Mouse (Mus musculus) embryonic facial prominence, embryonic 13.5 days (tissue): ENCODE data around the gene Wfs1. TPM values are rescaled to one million over a fixed set of nuclear protein-coding genes. Genes with fewer than 3 reads are reported as not detected.

Source experiments
- ATAC-seq: fragments of 200-750 bp; cut with Nextera tagmentation; 2 replicates; pipeline ENCODE4 v1.8.0; 2017; ENCODE audit warnings: low read depth; ENCODE audit not compliant: insufficient number of reproducible peaks, insufficient read depth, low FRiP score, low TSS enrichment
- H3K27ac ChIP-seq: fragments of 300-500 bp; sonication (generic); 2 replicates; pipeline ENCODE4 v1.5.1; 2015; ENCODE audit warnings: moderate library complexity, mild to moderate bottlenecking, inconsistent platforms
- H3K27me3 ChIP-seq: fragments of 300-500 bp; sonication (generic); 2 replicates; pipeline ENCODE4 v1.6.1; 2015; ENCODE audit warnings: mild to moderate bottlenecking, inconsistent platforms
- H3K36me3 ChIP-seq: fragments of 300-500 bp; sonication (generic); 2 replicates; pipeline ENCODE4 v1.6.1; 2015; ENCODE audit warnings: mild to moderate bottlenecking, inconsistent platforms
- H3K4me1 ChIP-seq: fragments of 300-500 bp; sonication (generic); 2 replicates; pipeline ENCODE4 v1.6.1; 2015; ENCODE audit warnings: inconsistent platforms
- H3K4me2 ChIP-seq: fragments of 300-500 bp; sonication (generic); 2 replicates; pipeline ENCODE4 v1.6.1; 2015; ENCODE audit warnings: moderate library complexity, mild to moderate bottlenecking, inconsistent platforms
- H3K4me3 ChIP-seq: fragments of 300-500 bp; sonication (generic); 2 replicates; pipeline ENCODE4 v1.5.1; 2015; ENCODE audit warnings: mild to moderate bottlenecking, inconsistent platforms
- H3K9ac ChIP-seq: fragments of 300-500 bp; sonication (generic); 2 replicates; pipeline ENCODE4 v1.6.1; 2015; ENCODE audit warnings: mild to moderate bottlenecking, inconsistent platforms
- H3K9me3 ChIP-seq: fragments of 300-500 bp; sonication (generic); 2 replicates; pipeline ENCODE4 v1.6.1; 2016; ENCODE audit warnings: inconsistent platforms
- WGBS: fragments of 180-500 bp; shearing (Covaris S2); methylation state at CpG from one replicate; pipeline ENCODE4 v1.1.7; 2015; ENCODE audit warnings: mixed read lengths; 5-methylcytosine and 5-hydroxymethylcytosine counted together
- polyA plus RNA-seq: library from polyadenylated mRNA; unstranded; fragments of >200 nt; fragmentation: Nextera tagmentation; extraction: Ambion mirVana; gene quantifications from 2 replicates; pipeline ENCODE4 v1.2.1, GENCODE M21; 2015

Gene Wfs1
- polyA plus RNA-seq, 1 experiment from 2014 or later = 7.9 TPM

DNA sequence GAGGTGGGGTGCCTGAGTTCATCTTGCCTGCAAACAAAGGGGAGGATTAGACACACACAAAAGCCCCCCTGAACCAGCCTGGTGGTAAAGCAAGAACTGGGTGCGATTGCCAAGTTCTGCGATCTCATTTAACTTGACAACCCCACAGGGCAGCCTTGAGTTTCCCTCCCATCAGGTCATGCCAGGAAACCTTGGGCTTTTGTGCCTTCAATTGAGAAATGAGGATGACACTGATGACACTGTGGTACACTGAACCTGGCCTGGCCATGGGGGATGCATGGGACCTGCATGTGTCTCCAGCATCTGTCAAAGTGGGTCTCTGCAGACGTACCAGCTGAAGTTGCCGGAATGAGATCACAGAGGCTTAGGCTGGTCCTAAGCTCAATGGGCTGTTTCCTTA lies 6.7 kb downstream of the Wfs1 start:
- no peaks in the 10 kb centered on the region for H3K9me3 ChIP-seq
- H3K4me2 ChIP-seq = no peak overlapping the region
- no peak for ATAC-seq
- H3K27ac ChIP-seq = no peak overlapping the region
- H3K27me3 ChIP-seq = no peaks in the 10 kb centered on the region
- no peak overlapping the region for H3K4me3 ChIP-seq
- H3K36me3 ChIP-seq = peaks cover 4% of the 10 kb centered on the region; the same call in 1 of the 2 replicates
- H3K4me1 ChIP-seq = no peaks in the 10 kb centered on the region
- 64% methylated on average over 4 of the region's 4 CpGs for WGBS
- H3K9ac ChIP-seq = no peak overlapping the region

DNA sequence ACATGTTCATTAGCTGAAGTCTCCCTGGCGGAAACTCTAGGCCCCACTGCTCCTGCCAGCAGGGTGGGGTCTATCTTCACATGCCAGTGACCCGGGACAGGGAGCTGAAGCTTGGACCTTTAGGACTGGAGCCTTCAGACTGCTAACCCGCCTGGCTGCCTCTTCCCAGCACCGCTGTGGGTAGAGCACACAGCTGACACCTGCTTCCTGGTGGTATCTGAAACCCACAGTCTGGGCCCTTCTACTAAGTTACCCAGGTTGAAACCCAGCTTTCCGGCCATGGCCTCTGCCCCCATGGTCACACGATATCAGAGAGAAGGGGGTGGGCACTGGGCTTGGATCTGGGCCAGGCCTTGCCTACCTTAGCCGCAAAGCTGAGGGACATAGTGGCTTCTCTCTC lies 9.4 kb downstream of the Wfs1 start:
- Histone ChIP-seq H3K4me3 (no peak overlapping the region), H3K27me3 (no peaks in the 10 kb centered on the region), H3K4me1 (no peaks in the 10 kb centered on the region), H3K4me2 (no peak overlapping the region), H3K27ac (no peak overlapping the region), H3K36me3 (peaks cover 17% of the 10 kb centered on the region), H3K9me3 (no peaks in the 10 kb centered on the region), H3K9ac (0 out of 2 replicates have a peak overlapping the region, but pooled peaks have one; percentile 27)
- no peak for ATAC-seq
- WGBS = 80% methylated on average over 7 of the region's 7 CpGs

- peaks cover 18% of the 10 kb centered on the region for H3K36me3 ChIP-seq
- ATAC-seq = no peak
- no peaks in the 10 kb centered on the region for H3K27me3 ChIP-seq
- 76% methylated on average over 8 of the region's 8 CpGs for WGBS
- H3K4me1 ChIP-seq = no peaks in the 10 kb centered on the region
- H3K4me3 ChIP-seq = no peak overlapping the region
- H3K9ac ChIP-seq = no peak overlapping the region
- H3K27ac ChIP-seq = no peak overlapping the region
- no peak overlapping the region for H3K4me2 ChIP-seq
- no peaks in the 10 kb centered on the region for H3K9me3 ChIP-seq
These were observed 10.0 kb downstream of the Wfs1 start for GRCm38 (mm10) chr5:36979001-36979400.

DNA sequence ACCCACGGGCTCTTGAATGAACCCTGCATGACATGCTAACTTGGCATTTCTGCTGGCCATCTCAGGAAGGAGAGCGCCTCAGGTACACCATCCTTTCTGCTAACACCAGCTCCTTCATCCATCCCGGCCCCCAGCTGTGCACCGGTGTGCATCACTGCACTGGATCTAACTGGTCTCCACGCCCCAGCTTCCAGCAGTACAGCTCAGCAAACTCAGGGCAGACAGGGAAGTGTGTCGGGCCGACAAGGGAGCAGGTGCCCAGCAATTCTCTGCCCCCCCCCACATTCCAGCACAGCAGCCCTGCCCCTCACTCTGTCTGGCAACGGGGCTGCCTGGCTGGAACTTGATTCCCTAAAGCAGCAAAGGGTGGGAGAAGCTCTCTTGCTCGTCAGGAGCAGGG lies 11.2 kb downstream of the Wfs1 start:
- H3K27ac ChIP-seq = no peak overlapping the region
- ATAC-seq = no peak
- WGBS = 63% methylated on average over 9 of the region's 9 CpGs
- peaks cover 28% of the 10 kb centered on the region for H3K36me3 ChIP-seq
- no peak overlapping the region for H3K9ac ChIP-seq
- no peaks in the 10 kb centered on the region for H3K4me1 ChIP-seq
- H3K27me3 ChIP-seq = no peaks in the 10 kb centered on the region
- H3K4me3 ChIP-seq = no peak overlapping the region
- no peaks in the 10 kb centered on the region for H3K9me3 ChIP-seq
- no peak overlapping the region for H3K4me2 ChIP-seq

GRCm38 (mm10) chr5:36975336-36975735 lies 13.7 kb downstream of the Wfs1 start:
- peaks cover 44% of the 10 kb centered on the region for H3K36me3 ChIP-seq
- H3K9ac ChIP-seq = no peak overlapping the region
- H3K4me1 ChIP-seq = no peaks in the 10 kb centered on the region
- H3K27me3 ChIP-seq = no peaks in the 10 kb centered on the region
- H3K4me3 ChIP-seq = no peak overlapping the region
- WGBS = 87% methylated on average over 13 of the region's 13 CpGs
- no peaks in the 10 kb centered on the region for H3K9me3 ChIP-seq
- ATAC-seq = no peak
- H3K27ac ChIP-seq = no peak overlapping the region
- H3K4me2 ChIP-seq = no peak overlapping the region

DNA sequence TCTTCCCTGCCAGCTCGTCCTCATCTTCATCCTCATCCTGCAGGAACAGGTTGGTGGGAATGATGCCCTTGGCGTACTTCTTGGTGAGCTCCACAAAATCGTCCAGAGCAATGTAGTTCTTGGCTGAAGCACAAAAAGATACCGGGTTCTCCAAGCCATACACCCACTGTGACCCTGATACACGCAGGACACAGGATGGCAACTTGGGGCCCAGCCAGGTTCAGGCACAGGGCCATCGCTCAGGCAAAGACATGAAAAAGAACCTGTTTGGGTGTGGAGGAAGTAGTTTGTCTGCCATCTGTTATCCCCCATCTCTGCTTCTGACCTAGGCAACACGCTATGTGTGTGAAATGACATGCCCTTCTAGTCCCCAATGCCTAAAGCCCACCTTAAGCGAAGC lies 17.4 kb downstream of the Wfs1 start:
- peaks cover 76% of the 10 kb centered on the region for H3K36me3 ChIP-seq
- ATAC-seq = no peak
- H3K4me2 ChIP-seq = no peak overlapping the region
- H3K4me1 ChIP-seq = no peaks in the 10 kb centered on the region
- H3K9ac ChIP-seq = no peak overlapping the region
- H3K27me3 ChIP-seq = no peaks in the 10 kb centered on the region
- no peaks in the 10 kb centered on the region for H3K9me3 ChIP-seq
- no peak overlapping the region for H3K27ac ChIP-seq
- WGBS = 89% methylated on average over 8 of the region's 8 CpGs
- no peak overlapping the region for H3K4me3 ChIP-seq

DNA sequence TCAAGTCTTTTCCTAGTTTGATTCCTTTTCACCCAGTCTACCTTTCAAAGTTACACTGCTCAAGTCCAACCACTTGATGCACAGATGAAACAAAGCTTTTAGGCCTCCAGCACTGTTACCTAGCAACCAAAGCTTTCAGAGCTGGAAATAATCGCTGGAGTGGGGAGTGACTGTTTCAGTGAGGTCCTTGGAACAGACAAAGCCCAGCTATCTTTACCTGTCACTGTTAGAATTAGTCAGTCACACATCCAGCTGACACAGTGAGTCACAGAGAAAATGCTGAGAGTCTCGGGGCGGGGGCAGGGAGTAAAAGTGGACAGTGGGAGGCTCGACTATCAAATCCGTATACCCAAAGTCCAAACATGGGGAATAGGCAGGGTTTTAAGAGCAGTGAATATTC lies 28.5 kb downstream of the Wfs1 start:
- 41% methylated on average over 5 of the region's 5 CpGs for WGBS
- no peak for ATAC-seq
- no peaks in the 10 kb centered on the region for H3K27me3 ChIP-seq
- no peak overlapping the region for H3K4me3 ChIP-seq
- 0 out of 2 replicates have a peak, but pooled peaks cover 3% of the 10 kb centered on the region for H3K36me3 ChIP-seq
- H3K9me3 ChIP-seq = no peaks in the 10 kb centered on the region
- H3K4me2 ChIP-seq = no peak overlapping the region
- H3K27ac ChIP-seq = no peak overlapping the region
- H3K4me1 ChIP-seq = no peaks in the 10 kb centered on the region
- no peak overlapping the region for H3K9ac ChIP-seq

- Histone ChIP-seq H3K4me2 (no peak overlapping the region), H3K4me1 (no peaks in the 10 kb centered on the region), H3K9ac (no peak overlapping the region), H3K4me3 (no peak overlapping the region), H3K27ac (no peak overlapping the region), H3K27me3 (no peaks in the 10 kb centered on the region), H3K36me3 (no peaks in the 10 kb centered on the region), H3K9me3 (no peaks in the 10 kb centered on the region)
- 28% methylated on average over 5 of the region's 5 CpGs for WGBS
- ATAC-seq = no peak
These were observed 30.2 kb downstream of the Wfs1 start for GRCm38 (mm10) chr5:36958837-36959236.

- H3K4me3 ChIP-seq = no peak overlapping the region
- 0 out of 2 replicates have a peak, but pooled peaks have one; percentile 39 for ATAC-seq
- no peaks in the 10 kb centered on the region for H3K36me3 ChIP-seq
- no peak overlapping the region for H3K27ac ChIP-seq
- H3K9ac ChIP-seq = no peak overlapping the region
- no peak overlapping the region for H3K4me2 ChIP-seq
- H3K9me3 ChIP-seq = no peaks in the 10 kb centered on the region
- no peaks in the 10 kb centered on the region for H3K27me3 ChIP-seq
- H3K4me1 ChIP-seq = no peaks in the 10 kb centered on the region
- 9% methylated on average over 4 of the region's 4 CpGs for WGBS
These were observed 33.6 kb downstream of the Wfs1 start for GRCm38 (mm10) chr5:36955366-36955765.

GRCm38 (mm10) chr5:36952311-36952710 lies 36.7 kb downstream of the Wfs1 start:
- Histone ChIP-seq H3K9ac (no peak overlapping the region), H3K36me3 (no peaks in the 10 kb centered on the region), H3K27me3 (no peaks in the 10 kb centered on the region), H3K4me1 (no peaks in the 10 kb centered on the region), H3K4me2 (no peak overlapping the region), H3K9me3 (no peaks in the 10 kb centered on the region), H3K4me3 (no peak overlapping the region), H3K27ac (no peak overlapping the region)
- WGBS = 90% methylated on average over 15 of the region's 15 CpGs
- ATAC-seq = no peak

- ATAC-seq = no peak
- no peaks in the 10 kb centered on the region for H3K9me3 ChIP-seq
- no peaks in the 10 kb centered on the region for H3K4me1 ChIP-seq
These were observed 38.1 kb downstream of the Wfs1 start for GRCm38 (mm10) chr5:36950871-36951270.

GRCm38 (mm10) chr5:36948831-36949230 lies 40.2 kb downstream of the Wfs1 start:
- 9% methylated on average over 3 of the region's 3 CpGs for WGBS
- no peaks in the 10 kb centered on the region for H3K4me1 ChIP-seq
- no peak overlapping the region for H3K4me3 ChIP-seq
- H3K4me2 ChIP-seq = no peak overlapping the region
- no peaks in the 10 kb centered on the region for H3K36me3 ChIP-seq
- no peak overlapping the region for H3K9ac ChIP-seq
- no peak overlapping the region for H3K27ac ChIP-seq
- no peaks in the 10 kb centered on the region for H3K9me3 ChIP-seq
- H3K27me3 ChIP-seq = no peaks in the 10 kb centered on the region
- 0 out of 2 replicates have a peak, but pooled peaks have one; percentile 7 for ATAC-seq

More at GRCm38 (mm10) chr5:36950871-36951270, 38.1 kb downstream of the Wfs1 start:
- Histone ChIP-seq H3K4me2 (no peak overlapping the region), H3K27me3 (no peaks in the 10 kb centered on the region), H3K36me3 (no peaks in the 10 kb centered on the region), H3K27ac (no peak overlapping the region), H3K4me3 (no peak overlapping the region), H3K9ac (no peak overlapping the region)
- 70% methylated on average over 2 of the region's 2 CpGs for WGBS

GRCm38 (mm10) chr5:36946445-36946844 lies 42.6 kb downstream of the Wfs1 start:
- no peak overlapping the region for H3K4me3 ChIP-seq
- no peaks in the 10 kb centered on the region for H3K36me3 ChIP-seq
- no peaks in the 10 kb centered on the region for H3K27me3 ChIP-seq
- no peaks in the 10 kb centered on the region for H3K4me1 ChIP-seq
- H3K9me3 ChIP-seq = no peaks in the 10 kb centered on the region
- no peak for ATAC-seq
- no peak overlapping the region for H3K27ac ChIP-seq
- no peak overlapping the region for H3K9ac ChIP-seq
- H3K4me2 ChIP-seq = no peak overlapping the region
- WGBS = 16% methylated on average over 5 of the region's 5 CpGs
